Mouse (Mus musculus): ENCODE data around the gene Slc22a28. TPM values are rescaled to one million over a fixed set of nuclear protein-coding genes. Genes with fewer than 3 reads are reported as not detected.
"Not testable (repeated sequence)": the region's sequence is repeated elsewhere in the genome, so short reads cannot be mapped to it uniquely, and the experiment has no call there.

Gene Slc22a28
- total RNA-seq (2012; rRNA removed), result not detected in 2 replicates
- total RNA-seq (2014; rRNA removed), result not detected in 2 replicates
- not detected in 2 replicates for polyA plus RNA-seq (2012; ENCODE audit: insufficient read length, low read depth)

DNA sequence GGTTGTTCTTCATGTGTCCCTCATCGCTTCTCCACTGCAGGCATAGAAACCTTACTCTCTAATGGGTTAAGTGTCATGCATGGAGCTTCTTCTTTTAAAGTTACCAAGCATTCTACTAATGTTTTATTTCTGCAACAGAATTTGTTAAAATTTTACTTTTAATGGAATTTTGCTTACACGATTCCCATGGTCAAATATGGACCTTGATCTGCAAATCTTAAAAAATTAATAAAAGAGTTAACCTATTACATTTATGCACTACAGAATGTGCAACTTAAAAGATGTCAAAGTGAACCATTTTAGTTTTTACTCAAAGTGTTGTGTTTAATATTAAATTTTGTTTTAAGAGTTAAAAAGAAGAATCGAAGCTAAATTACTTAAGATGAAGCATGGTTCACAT is at the start of gene Slc22a28:
Slc22a28 (minus strand) TSS at position 102 of the 400 bp plus-strand sequence.
- H3K9ac ChIP-seq (ENCODE audit: insufficient read depth, low read depth); H3K27me3 ChIP-seq (replicated peaks); H3K9me3 ChIP-seq (replicated peaks; ENCODE audit: low read length); H3K36me3 ChIP-seq (replicated peaks in 1 of 2; ENCODE audit: control insufficient read depth in 1 of 2, insufficient read depth in 1 of 2, low read length in 1 of 2); H3K79me2 ChIP-seq (replicated peaks; ENCODE audit: control insufficient read depth, extremely low read depth, insufficient read depth, poor library complexity, severe bottlenecking); H3K27ac ChIP-seq (ENCODE audit: insufficient read depth, low read depth); dilution Hi-C loops (cut with MboI; ENCODE audit: extremely low pct_ligation_motif_present, extremely low pct_unique_long_range_greater_than_20kb, low sequenced_read_pairs); H3K4me1 ChIP-seq (ENCODE audit: control insufficient read depth in 1 of 2, insufficient read depth in 2 of 2); DNase-seq (ENCODE audit: extremely low read depth); H3K4me3 ChIP-seq (replicated peaks in 1 of 3; ENCODE audit: low read depth in 2 of 3, low read length in 2 of 3, poor library complexity in 1 of 3); in situ Hi-C loops (cut with MboI; ENCODE audit: low pct_ligation_motif_present, low pct_unique_long_range_greater_than_20kb, low sequenced_read_pairs); H3K4me2 ChIP-seq (ENCODE audit: insufficient read depth, low read depth, poor library complexity, severe bottlenecking): not testable (repeated sequence)

- dilution Hi-C loops (cut with MboI; ENCODE audit: extremely low pct_ligation_motif_present, extremely low pct_unique_long_range_greater_than_20kb, low sequenced_read_pairs) (no loop called here), in situ Hi-C loops (cut with MboI; ENCODE audit: low pct_ligation_motif_present, low pct_unique_long_range_greater_than_20kb, low sequenced_read_pairs) (no loop called here)
- TF ChIP-seq SIN3A (IDR thresholded peaks at IDR 0.05; ENCODE audit: low read length), result no peak
- no peak for TF ChIP-seq CTCF (conservative IDR thresholded peaks at IDR 0.05 in 1 of 2, IDR thresholded peaks at IDR 0.05 in 1 of 2; ENCODE audit: low read depth in 2 of 2, low read length in 2 of 2)
- TF ChIP-seq USF1 (IDR thresholded peaks at IDR 0.05; ENCODE audit: low read depth, low read length), result no peak
- TF ChIP-seq MYC (IDR thresholded peaks at IDR 0.05; ENCODE audit: low read depth, low read length), result no peak
- TF ChIP-seq MEF2A (IDR thresholded peaks at IDR 0.05; ENCODE audit: borderline replicate concordance, low read depth, low read length), result no peak
- TF ChIP-seq RAD21 (IDR thresholded peaks at IDR 0.05; ENCODE audit: low read depth, low read length), result no peak
- TF ChIP-seq ZKSCAN1 (IDR thresholded peaks at IDR 0.05; ENCODE audit: borderline replicate concordance, low read depth, low read length), result no peak
- no peak for TF ChIP-seq HCFC1 (IDR thresholded peaks at IDR 0.05; ENCODE audit: low read depth, low read length)
- TF ChIP-seq JUND (conservative IDR thresholded peaks at IDR 0.05; ENCODE audit: low read depth, low read length), result no peak
- TF ChIP-seq NELFE (IDR thresholded peaks at IDR 0.05; ENCODE audit: low read depth, low read length), result no peak
- TF ChIP-seq IRF4 (IDR thresholded peaks at IDR 0.05; ENCODE audit: low read depth, low read length), result no peak
- no peak for TF ChIP-seq MAZ (IDR thresholded peaks at IDR 0.05; ENCODE audit: low read depth, low read length)
- TF ChIP-seq ZNF384 (IDR thresholded peaks at IDR 0.05; ENCODE audit: low read depth, low read length), result no peak
- no peak for TF ChIP-seq TCF12 (IDR thresholded peaks at IDR 0.05; ENCODE audit: low read depth, low read length)
- TF ChIP-seq PAX5 (IDR thresholded peaks at IDR 0.05; ENCODE audit: low read length), result no peak
- no peak for TF ChIP-seq SMC3 (IDR thresholded peaks at IDR 0.05; ENCODE audit: low read depth, low read length)
Observed at GRCm38 (mm10) chr19:8148787-8149523, 17.2 kb upstream of the Slc22a28 start.

GRCm38 (mm10) chr19:8142716-8143115 is 10.9 kb upstream of the Slc22a28 start:
- H3K4me1 ChIP-seq (ENCODE audit: control insufficient read depth in 1 of 2, insufficient read depth in 2 of 2); dilution Hi-C loops (cut with MboI; ENCODE audit: extremely low pct_ligation_motif_present, extremely low pct_unique_long_range_greater_than_20kb, low sequenced_read_pairs): not testable (repeated sequence)

More at GRCm38 (mm10) chr19:8148787-8149523, 17.2 kb upstream of the Slc22a28 start:
- Histone ChIP-seq H3K4me1 (ENCODE audit: control insufficient read depth in 1 of 2, insufficient read depth in 2 of 2) (no peaks in the 10 kb centered on the region), H3K79me2 (replicated peaks; ENCODE audit: control insufficient read depth, extremely low read depth, insufficient read depth, poor library complexity, severe bottlenecking) (no peaks in the 10 kb centered on the region), H3K27ac (ENCODE audit: insufficient read depth, low read depth) (no peak overlapping the region), H3K4me2 (ENCODE audit: insufficient read depth, low read depth, poor library complexity, severe bottlenecking) (no peak overlapping the region), H3K9me3 (replicated peaks; ENCODE audit: low read length) (no peaks in the 10 kb centered on the region), H3K36me3 (replicated peaks in 1 of 2; ENCODE audit: control insufficient read depth in 1 of 2, insufficient read depth in 1 of 2, low read length in 1 of 2) (no peaks in the 10 kb centered on the region), H3K27me3 (replicated peaks) (no peaks in the 10 kb centered on the region), H3K9ac (ENCODE audit: insufficient read depth, low read depth) (no peak overlapping the region), H3K4me3 (replicated peaks in 1 of 3; ENCODE audit: low read depth in 2 of 3, low read length in 2 of 3, poor library complexity in 1 of 3) (no peak overlapping the region)
- no peak for DNase-seq (ENCODE audit: extremely low read depth)

GRCm38 (mm10) chr19:8134127-8134841 is 2.5 kb upstream of the Slc22a28 start:
- H3K9me3 ChIP-seq (replicated peaks; ENCODE audit: low read length); dilution Hi-C loops (cut with MboI; ENCODE audit: extremely low pct_ligation_motif_present, extremely low pct_unique_long_range_greater_than_20kb, low sequenced_read_pairs); in situ Hi-C loops (cut with MboI; ENCODE audit: low pct_ligation_motif_present, low pct_unique_long_range_greater_than_20kb, low sequenced_read_pairs); DNase-seq (ENCODE audit: extremely low read depth); H3K36me3 ChIP-seq (replicated peaks in 1 of 2; ENCODE audit: control insufficient read depth in 1 of 2, insufficient read depth in 1 of 2, low read length in 1 of 2); H3K4me1 ChIP-seq (ENCODE audit: control insufficient read depth in 1 of 2, insufficient read depth in 2 of 2); H3K79me2 ChIP-seq (replicated peaks; ENCODE audit: control insufficient read depth, extremely low read depth, insufficient read depth, poor library complexity, severe bottlenecking); H3K27me3 ChIP-seq (replicated peaks); H3K27ac ChIP-seq (ENCODE audit: insufficient read depth, low read depth); H3K9ac ChIP-seq (ENCODE audit: insufficient read depth, low read depth); H3K4me3 ChIP-seq (replicated peaks in 1 of 3; ENCODE audit: low read depth in 2 of 3, low read length in 2 of 3, poor library complexity in 1 of 3): not testable (repeated sequence)
- 0 out of 2 replicates have a peak overlapping the region, but pooled peaks have one; percentile 1 for H3K4me2 ChIP-seq (ENCODE audit: insufficient read depth, low read depth, poor library complexity, severe bottlenecking)

More at GRCm38 (mm10) chr19:8142716-8143115, 10.9 kb upstream of the Slc22a28 start:
- H3K27ac ChIP-seq (ENCODE audit: insufficient read depth, low read depth); DNase-seq (ENCODE audit: extremely low read depth); H3K27me3 ChIP-seq (replicated peaks); H3K4me3 ChIP-seq (replicated peaks in 1 of 3; ENCODE audit: low read depth in 2 of 3, low read length in 2 of 3, poor library complexity in 1 of 3); H3K4me2 ChIP-seq (ENCODE audit: insufficient read depth, low read depth, poor library complexity, severe bottlenecking); in situ Hi-C loops (cut with MboI; ENCODE audit: low pct_ligation_motif_present, low pct_unique_long_range_greater_than_20kb, low sequenced_read_pairs); H3K9me3 ChIP-seq (replicated peaks; ENCODE audit: low read length); H3K9ac ChIP-seq (ENCODE audit: insufficient read depth, low read depth); H3K79me2 ChIP-seq (replicated peaks; ENCODE audit: control insufficient read depth, extremely low read depth, insufficient read depth, poor library complexity, severe bottlenecking); H3K36me3 ChIP-seq (replicated peaks in 1 of 2; ENCODE audit: control insufficient read depth in 1 of 2, insufficient read depth in 1 of 2, low read length in 1 of 2): not testable (repeated sequence)
